Mouse (Mus musculus) heart, postnatal 14 days (tissue): ENCODE measurements around the gene Apcs. TPM values are rescaled to one million over a fixed set of nuclear protein-coding genes. Genes with fewer than 3 reads are reported as not detected.

Experiments
- DNase-seq, 2 experiments: peaks; one replicate each; pipeline ENCODE4 v3.0.0; 2021 to 2022
- intact Hi-C: fragments of 180-260 bp; cut with DNase I; formaldehyde crosslinking; loops from one replicate; pipeline ENCODE4 v1.15.1; 2025
- long read RNA-seq, 2 experiments: library from polyadenylated mRNA; stranded (forward); transcript quantifications; one replicate each; pipeline ENCODE4 v2.0.0; 2021
- total RNA-seq, 2 experiments: library from RNA; stranded (reverse); gene quantifications; 2 replicates each; pipeline ENCODE4 v1.2.3; 2021

Apcs gene
- total RNA-seq = not detected
- long read RNA-seq, experiment 1 = 0 reads
- long read RNA-seq, experiment 2 = 0 reads

DNA sequence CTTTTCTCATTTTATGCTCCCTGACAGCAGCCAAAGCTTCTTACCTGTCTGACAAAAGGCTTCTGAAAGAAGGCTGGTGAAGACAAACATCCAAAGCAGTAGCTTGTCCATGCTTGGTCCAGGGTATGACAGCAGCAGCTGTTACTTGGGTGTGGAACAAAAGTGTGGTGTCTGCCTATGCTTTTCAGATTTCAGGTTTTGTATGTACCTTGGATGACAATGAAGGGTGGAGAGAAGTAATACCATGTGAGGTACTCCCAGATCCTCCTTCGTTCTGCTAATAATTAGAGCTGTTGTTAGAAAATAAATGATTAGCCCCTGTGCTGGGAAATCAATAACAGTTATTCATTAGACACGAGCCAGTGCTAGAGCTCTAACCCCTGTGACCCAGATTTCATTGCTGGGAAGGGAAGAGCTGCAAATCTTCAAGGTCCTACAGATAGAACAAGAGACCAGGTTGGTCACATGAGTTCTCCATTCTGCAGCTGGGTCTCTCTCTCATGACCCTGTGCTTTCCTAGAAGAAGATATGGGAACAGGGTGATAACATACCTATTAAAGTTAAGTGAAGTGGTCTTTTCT is at the start of gene Apcs:
Apcs (minus strand) TSS at position 265 of the 581 bp plus-strand sequence.
- intact Hi-C loops = no loop called here
- no peak for DNase-seq

DNA sequence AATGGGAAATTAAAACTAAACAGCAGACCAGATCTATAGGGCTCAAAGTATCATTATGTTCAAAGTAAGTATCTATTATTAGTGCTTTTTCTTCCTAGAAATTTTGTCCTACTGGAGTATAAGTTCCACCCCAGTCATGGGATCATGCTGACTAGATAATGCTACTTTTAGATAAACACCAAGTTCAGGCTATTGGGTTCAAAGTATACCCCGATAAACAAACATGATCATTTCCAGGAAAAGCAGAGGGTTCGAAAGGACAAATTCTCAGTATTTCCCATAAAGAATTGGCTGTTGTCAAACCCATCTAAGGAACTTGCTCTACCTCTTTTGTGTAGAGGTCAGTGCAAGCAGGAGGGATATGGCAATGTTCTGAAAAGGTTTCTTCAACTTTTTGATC is 37.4 kb upstream of the Apcs start:
- DNase-seq = no peak
- intact Hi-C loops = no loop called here

DNA sequence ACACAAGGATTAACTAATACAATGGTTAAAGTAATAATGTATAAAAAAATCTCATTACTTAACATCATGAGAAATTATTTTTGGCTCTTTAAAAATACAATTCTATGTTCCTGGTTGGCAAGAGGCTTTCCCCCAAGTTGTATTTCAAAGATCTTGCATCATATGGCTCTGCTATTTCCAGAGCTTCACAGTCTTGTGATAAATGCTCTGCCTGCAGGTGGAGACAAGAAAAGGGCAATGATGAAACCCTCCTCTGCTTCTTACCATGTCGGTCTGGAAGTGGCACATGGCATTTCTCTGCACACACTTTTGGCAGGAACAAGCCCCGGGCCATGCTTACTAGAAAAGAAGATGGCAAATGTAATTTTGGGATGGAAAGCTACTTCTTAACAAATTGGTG is 23.6 kb upstream of the Apcs start:
- DNase-seq = no peak
- intact Hi-C loops = no loop called here

DNA sequence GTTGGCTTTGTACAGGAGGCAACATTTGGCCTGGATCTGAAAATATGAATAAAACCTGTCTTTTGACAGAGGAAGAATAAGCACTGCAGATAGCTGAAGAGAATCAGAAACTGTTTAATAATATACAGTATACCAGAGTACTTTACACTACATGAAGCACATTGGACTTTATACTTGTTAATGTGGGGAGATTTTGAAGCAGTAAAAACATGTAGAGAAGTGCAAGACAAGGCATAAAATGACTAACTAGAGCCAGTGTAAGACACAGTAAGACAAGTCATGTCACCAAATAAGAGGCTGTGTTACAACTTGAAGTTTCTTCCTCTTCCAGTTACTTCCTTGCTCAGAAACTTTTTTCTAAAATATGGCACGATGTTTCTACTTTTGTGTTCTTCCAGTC is 22.3 kb upstream of the Apcs start:
- intact Hi-C loops = no loop called here
- no peak for DNase-seq

DNA sequence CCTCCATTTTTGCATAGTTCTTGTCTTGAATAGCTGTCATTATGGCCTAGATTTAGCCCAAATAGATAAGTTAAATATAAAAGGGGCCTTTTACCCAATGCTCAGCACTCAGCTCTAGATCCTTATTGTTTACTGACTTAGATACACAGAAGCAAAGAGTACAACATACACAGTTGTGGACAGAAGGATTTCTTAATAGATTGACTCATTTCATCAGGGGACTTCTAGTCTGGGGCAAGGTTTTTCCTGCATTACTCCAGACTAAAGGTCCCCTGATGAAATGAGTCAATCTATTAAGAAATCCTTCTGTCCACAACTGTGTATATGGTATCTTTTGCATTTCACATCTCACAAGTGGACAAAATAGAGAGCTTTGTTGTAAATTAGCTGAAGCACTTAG is 8.5 kb upstream of the Apcs start:
- DNase-seq = no peak
- intact Hi-C loops = no loop called here

DNA sequence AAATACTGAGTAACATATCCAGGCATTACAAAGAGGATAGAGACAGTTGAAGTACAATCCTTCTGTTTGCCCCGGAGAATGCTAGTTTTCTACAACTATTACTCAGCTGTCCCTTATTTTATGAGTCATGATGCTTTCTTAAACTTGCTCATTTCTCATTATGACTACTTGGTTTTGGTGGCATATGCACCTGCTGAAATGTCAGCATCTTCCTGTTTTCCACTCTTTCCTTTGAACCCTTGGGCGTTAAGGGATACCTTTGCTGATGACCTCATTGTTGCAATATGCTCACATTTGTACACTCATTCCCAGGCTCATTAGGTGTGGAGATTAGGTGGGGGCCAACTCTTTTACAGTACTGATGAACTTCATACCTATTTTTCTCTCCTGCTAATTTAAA is 594 bp upstream of the Apcs start:
- DNase-seq = no peak
- intact Hi-C loops = no loop called here

DNA sequence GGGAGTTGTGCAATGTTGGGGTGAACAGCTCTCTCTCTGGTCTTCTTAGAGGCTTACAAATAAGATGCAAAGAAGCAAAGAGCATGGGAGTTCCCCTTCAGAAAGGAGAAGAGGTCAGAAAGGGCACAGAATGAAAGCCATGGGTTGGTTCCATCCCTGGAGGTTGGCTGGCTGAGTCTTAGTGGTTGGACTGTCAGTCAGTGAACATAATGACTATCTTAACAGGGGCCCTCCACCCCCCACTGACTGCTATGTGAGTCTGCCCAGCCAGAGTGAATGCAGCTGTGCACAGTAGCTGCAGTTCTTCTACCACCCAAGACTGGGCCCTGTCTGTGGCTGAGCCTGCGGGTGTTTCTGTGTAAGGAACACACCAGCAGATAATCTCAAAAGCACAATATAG is 18.2 kb downstream of the Apcs start:
- no peak for DNase-seq
- intact Hi-C loops = no loop called here

DNA sequence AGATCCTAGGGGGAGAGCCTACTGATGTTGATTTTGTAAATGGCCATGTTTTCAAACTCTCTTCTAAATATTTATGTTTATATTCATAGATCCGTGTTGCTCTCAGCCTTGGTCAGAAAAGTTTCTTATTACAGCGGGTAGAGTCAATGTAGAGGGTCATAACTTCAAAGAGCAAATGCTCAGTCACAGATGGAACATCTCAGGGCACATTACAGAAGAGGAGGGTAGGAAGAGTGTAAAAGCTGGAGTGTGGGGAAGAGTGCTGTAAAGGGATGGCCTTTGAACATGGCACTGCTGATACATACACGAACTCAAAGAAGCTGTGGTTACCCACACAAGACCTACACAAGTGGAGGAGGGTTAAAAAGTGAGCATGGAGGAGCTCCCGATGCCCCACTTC is 19.6 kb downstream of the Apcs start:
- intact Hi-C loops = no loop called here
- no peak for DNase-seq

DNA sequence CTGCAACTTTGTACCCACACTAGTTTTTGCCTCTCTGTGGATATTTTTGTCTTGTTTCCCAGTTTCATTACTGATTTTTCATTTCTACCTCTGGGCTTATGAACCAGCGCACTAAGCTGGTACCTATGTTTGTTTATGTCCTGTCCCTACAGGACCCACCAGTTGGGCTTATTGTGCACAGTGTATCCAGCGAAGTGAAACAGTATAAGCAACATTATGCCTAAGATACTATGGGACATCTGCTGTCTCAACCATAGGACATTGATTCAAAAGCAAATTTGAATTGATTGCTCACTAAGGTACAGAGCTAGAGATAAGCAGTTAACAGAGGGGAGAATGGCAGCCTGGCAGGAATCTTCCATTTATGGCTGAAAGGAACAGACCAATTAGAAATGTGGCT is 46.7 kb downstream of the Apcs start:
- intact Hi-C loops = no loop called here
- no peak for DNase-seq

DNA sequence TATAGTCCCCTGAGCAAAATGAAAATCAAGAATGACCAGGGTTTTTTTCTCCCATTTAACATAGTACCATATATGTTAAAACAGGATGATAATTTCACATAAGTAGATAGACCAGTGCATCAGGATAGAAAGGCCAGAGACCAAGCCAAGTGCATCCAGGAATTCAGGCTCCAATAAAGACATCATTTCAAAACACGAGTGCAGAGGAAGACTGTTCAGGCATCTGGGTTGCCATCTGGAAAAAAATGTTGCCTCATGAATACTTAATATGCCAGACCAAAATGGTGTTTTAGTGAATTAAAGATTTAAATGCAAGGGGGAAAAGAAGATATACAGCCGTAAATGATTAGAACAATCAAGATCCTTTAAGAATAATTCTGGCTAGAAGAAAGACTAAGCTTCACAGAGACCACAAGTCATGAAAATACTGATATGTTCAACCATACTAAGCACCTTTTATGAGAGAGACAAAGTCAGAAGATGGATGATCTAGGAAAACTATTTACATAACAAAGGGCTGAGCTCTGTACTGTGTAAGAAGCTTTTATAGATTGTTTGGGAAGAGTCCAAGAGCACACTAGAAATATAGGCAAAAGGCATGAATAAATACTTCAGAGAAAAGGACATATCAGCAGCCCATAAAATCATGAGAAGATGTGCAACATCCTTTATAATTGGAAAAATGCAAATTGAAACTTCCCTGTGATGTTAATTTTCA is 47.6 kb downstream of the Apcs start:
- intact Hi-C loops = no loop called here
- no peak for DNase-seq

Other genes with a start within 250 kb of the Apcs start
- not detected for gene Crp, start 197.0 kb downstream of the Apcs start, total RNA-seq
- not detected for gene Olfr16, start 55.4 kb upstream of the Apcs start, total RNA-seq
- gene Olfr1408, start 242.3 kb upstream of the Apcs start, total RNA-seq = not detected